Mouse (Mus musculus): ENCODE results near the gene Gbgt1. TPM values are rescaled to one million over a fixed set of nuclear protein-coding genes. Genes with fewer than 3 reads are reported as not detected.

Gbgt1 gene
- polyA plus RNA-seq, 1 experiment from 2014 or later: 0.13 TPM

DNA sequence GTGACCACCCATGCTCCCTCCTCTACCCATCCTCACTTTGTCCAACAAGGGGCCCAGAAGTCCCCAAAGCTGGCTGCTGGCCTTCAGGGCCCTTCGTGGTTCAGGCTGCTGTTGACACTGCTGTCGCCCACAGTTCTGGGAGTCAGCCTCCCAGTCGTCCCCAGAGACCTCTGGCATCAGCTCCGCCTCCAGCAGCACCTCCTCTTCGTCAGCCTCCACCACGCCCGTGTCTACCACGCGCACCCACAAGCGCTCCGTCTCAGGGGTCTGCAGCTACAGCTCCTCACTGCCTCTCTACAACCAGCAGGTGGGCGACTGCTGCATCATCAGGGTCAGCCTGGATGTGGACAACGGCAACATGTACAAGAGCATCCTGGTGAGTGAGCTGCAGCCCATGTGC, 52.5 kb downstream of the Gbgt1 start:
- Histone ChIP-seq H3K27me3 (ENCODE audit: insufficient read depth, poor library complexity, severe bottlenecking) (no peaks in the 10 kb centered on the region), H3K27ac (no peak overlapping the region), H3K36me3 (peaks cover 85% of the 10 kb centered on the region), H3K4me3 (no peak overlapping the region), H3K9me3 (no peaks in the 10 kb centered on the region), H3K4me1 (peaks cover 13% of the 10 kb centered on the region)
- 84% methylated on average over 13 of the region's 13 CpGs for WGBS
- DNase-seq (ENCODE audit: low spot score): no peak

DNA sequence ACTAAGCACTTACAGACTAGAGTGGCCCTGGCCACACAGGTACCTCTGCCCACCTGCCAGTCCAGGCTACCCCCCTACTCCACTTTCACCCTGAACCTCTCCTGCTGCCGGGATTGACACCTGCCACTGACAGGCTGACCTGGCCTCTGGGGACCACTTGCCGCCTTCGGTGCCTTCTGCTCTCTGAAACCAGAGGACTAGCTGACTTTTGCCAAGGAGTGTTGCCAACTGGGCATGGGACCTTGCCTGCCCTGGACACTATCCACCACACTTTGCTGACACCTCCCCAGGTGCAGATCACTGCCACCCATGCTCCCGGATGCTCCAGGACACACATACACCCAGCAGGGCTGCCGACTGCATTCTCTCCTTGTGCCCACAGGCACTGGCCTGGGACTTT, 55.6 kb downstream of the Gbgt1 start:
- DNase-seq (ENCODE audit: low spot score): no peak
- H3K4me3 ChIP-seq: no peak overlapping the region
- H3K27me3 ChIP-seq (ENCODE audit: insufficient read depth, poor library complexity, severe bottlenecking): no peaks in the 10 kb centered on the region
- peaks cover 7% of the 10 kb centered on the region for H3K4me1 ChIP-seq
- H3K27ac ChIP-seq: no peak overlapping the region
- H3K9me3 ChIP-seq: no peaks in the 10 kb centered on the region
- 93% methylated on average over 5 of the region's 5 CpGs for WGBS
- peaks cover 58% of the 10 kb centered on the region for H3K36me3 ChIP-seq

Other genes starting within 250 kb of the Gbgt1 start
- gene Ppp1r26, start 50.1 kb upstream of the Gbgt1 start, polyA plus RNA-seq (2016; fragmentation: Nextera tagmentation; extraction: Ambion mirVana): 3.6 and 3.7 TPM in 2 replicates
- 0.54 and 0.72 TPM in 2 replicates for gene 1700007K13Rik, start 30.6 kb upstream of the Gbgt1 start, polyA plus RNA-seq (2016; fragmentation: Nextera tagmentation; extraction: Ambion mirVana)
- 60.7 and 67.7 TPM in 2 replicates for gene Mrps2, start 28.8 kb upstream of the Gbgt1 start, polyA plus RNA-seq (2016; fragmentation: Nextera tagmentation; extraction: Ambion mirVana)
- gene Gm10134, start 9.2 kb downstream of the Gbgt1 start, polyA plus RNA-seq (2016; fragmentation: Nextera tagmentation; extraction: Ambion mirVana): not detected in 2 replicates
- gene Ralgds, start 16.2 kb downstream of the Gbgt1 start, polyA plus RNA-seq (2016; fragmentation: Nextera tagmentation; extraction: Ambion mirVana): 11.6 and 20.5 TPM in 2 replicates
- gene Cel, start 66.5 kb downstream of the Gbgt1 start, polyA plus RNA-seq (2016; fragmentation: Nextera tagmentation; extraction: Ambion mirVana): not detected in 2 replicates
- 37.0 and 45.2 TPM in 2 replicates for gene Gtf3c5, start 86.9 kb downstream of the Gbgt1 start, polyA plus RNA-seq (2016; fragmentation: Nextera tagmentation; extraction: Ambion mirVana)
- gene Gfi1b, start 125.1 kb downstream of the Gbgt1 start, polyA plus RNA-seq (2016; fragmentation: Nextera tagmentation; extraction: Ambion mirVana): 11.0 and 12.2 TPM in 2 replicates
- gene Tsc1, start 144.3 kb downstream of the Gbgt1 start, polyA plus RNA-seq (2016; fragmentation: Nextera tagmentation; extraction: Ambion mirVana): 17.8 and 23.8 TPM in 2 replicates
- 3.2 and 4.7 TPM in 2 replicates for gene Spaca9, start 202.8 kb downstream of the Gbgt1 start, polyA plus RNA-seq (2016; fragmentation: Nextera tagmentation; extraction: Ambion mirVana)
- gene Ak8, start 203.3 kb downstream of the Gbgt1 start, polyA plus RNA-seq (2016; fragmentation: Nextera tagmentation; extraction: Ambion mirVana): 0.55 and 1.1 TPM in 2 replicates